Mouse (Mus musculus): ENCODE measurements around the gene Stard7. TPM values are rescaled to one million over a fixed set of nuclear protein-coding genes. Genes with fewer than 3 reads are reported as not detected.

Gene Stard7
- polyA plus RNA-seq, 1 experiment from 2014 or later = 89.2 TPM

GRCm38 (mm10) chr2:127332807-127333570, 63.0 kb downstream of the Stard7 start:
- Histone ChIP-seq H3K9me3 (no peaks in the 10 kb centered on the region), H3K4me3 (no peak overlapping the region), H3K36me3 (no peaks in the 10 kb centered on the region), H3K27ac (replicated peaks) (no peak overlapping the region), H3K4me1 (peaks cover 13% of the 10 kb centered on the region), H3K4me2 (replicated peaks) (no peak overlapping the region), H3K27me3 (peaks cover 50% of the 10 kb centered on the region), H3K9ac (replicated peaks) (no peak overlapping the region)
- ATAC-seq (ENCODE audit: low FRiP score, low read depth) = no peak
- 79% methylated on average over 14 of the region's 14 CpGs for WGBS

GRCm38 (mm10) chr2:127333945-127334603, 64.1 kb downstream of the Stard7 start:
- H3K4me3 ChIP-seq = no peak overlapping the region
- no peak for ATAC-seq (ENCODE audit: low FRiP score, low read depth)
- H3K4me2 ChIP-seq (replicated peaks) = no peak overlapping the region
- 76% methylated on average over 5 of the region's 5 CpGs for WGBS
- H3K36me3 ChIP-seq = no peaks in the 10 kb centered on the region
- peaks cover 51% of the 10 kb centered on the region for H3K27me3 ChIP-seq
- no peak overlapping the region for H3K9ac ChIP-seq (replicated peaks)
- no peak overlapping the region for H3K27ac ChIP-seq (replicated peaks)
- no peaks in the 10 kb centered on the region for H3K9me3 ChIP-seq
- H3K4me1 ChIP-seq = peaks cover 13% of the 10 kb centered on the region

DNA sequence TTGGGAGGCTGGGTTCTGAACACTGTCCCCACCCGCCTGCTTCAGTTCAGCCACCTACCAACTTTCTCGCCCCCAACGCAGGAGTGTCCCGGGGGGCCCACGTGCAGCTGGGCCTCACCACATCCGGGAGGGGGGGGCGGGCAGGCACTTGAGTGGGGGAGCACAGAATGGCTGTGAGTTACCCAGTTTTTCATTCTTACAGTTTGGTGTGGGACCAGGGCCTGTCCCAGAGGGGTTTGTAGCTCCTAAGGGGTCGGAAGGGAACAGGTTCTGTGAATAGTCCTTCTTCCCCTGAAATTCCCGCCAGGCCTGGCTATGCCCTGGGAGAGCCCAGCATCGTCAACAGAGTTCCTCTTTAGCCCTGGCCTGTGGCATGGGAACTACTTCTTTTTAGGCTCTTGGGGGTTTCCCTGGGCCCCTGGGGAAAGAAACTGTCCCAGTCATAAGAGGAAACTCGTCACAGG, 65.1 kb downstream of the Stard7 start:
- H3K4me2 ChIP-seq (replicated peaks) = no peak overlapping the region

GRCm38 (mm10) chr2:127335767-127336496, 65.9 kb downstream of the Stard7 start, which contains the start of gene Dusp2:
TSS of gene Dusp2 (plus strand) at chr2:127336159.
- under 1% methylated on average over 76 of the region's 76 CpGs for WGBS

More for the DNA sequence above, 65.1 kb downstream of the Stard7 start:
- Histone ChIP-seq H3K9me3 (no peaks in the 10 kb centered on the region), H3K4me1 (peaks cover 13% of the 10 kb centered on the region), H3K27me3 (peaks cover 51% of the 10 kb centered on the region), H3K36me3 (no peaks in the 10 kb centered on the region), H3K4me3 (no peak overlapping the region), H3K27ac (replicated peaks) (no peak overlapping the region), H3K9ac (replicated peaks) (no peak overlapping the region)
- no peak for ATAC-seq (ENCODE audit: low FRiP score, low read depth)
- WGBS = 53% methylated on average over 11 of the region's 11 CpGs

DNA sequence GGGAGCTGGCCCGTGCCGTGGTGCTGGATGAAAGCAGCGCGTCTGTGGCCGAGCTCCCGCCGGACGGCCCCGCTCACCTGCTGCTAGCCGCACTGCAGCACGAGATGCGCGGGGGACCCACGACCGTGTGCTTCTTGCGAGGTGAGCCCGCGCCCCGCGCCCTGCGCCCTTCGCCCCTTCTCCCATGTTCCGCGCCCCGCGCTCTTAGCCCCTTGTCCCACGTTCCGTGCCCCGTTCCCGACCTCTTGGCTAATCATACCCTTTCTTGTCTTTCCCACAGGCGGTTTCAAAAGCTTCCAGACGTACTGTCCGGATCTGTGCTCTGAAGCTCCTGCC, 66.4 kb downstream of the Stard7 start:
- WGBS = 4% methylated on average over 33 of the region's 33 CpGs
- no peak for ATAC-seq (ENCODE audit: low FRiP score, low read depth)
- Histone ChIP-seq H3K9me3 (no peaks in the 10 kb centered on the region), H3K36me3 (no peaks in the 10 kb centered on the region), H3K4me1 (peaks cover 13% of the 10 kb centered on the region), H3K4me2 (replicated peaks) (peak overlapping the region; percentile 86), H3K4me3 (peak overlapping the region; percentile 51), H3K9ac (replicated peaks) (peak overlapping the region; percentile 51), H3K27me3 (peaks cover 51% of the 10 kb centered on the region), H3K27ac (replicated peaks) (no peak overlapping the region)

More at GRCm38 (mm10) chr2:127335767-127336496, 65.9 kb downstream of the Stard7 start, which contains the start of gene Dusp2:
- H3K27me3 ChIP-seq = peaks cover 51% of the 10 kb centered on the region
- peaks cover 13% of the 10 kb centered on the region for H3K4me1 ChIP-seq
- H3K36me3 ChIP-seq = no peaks in the 10 kb centered on the region
- H3K9me3 ChIP-seq = no peaks in the 10 kb centered on the region
- H3K4me2 ChIP-seq (replicated peaks) = peak within 1 kb of the TSS; percentile 86
- H3K4me3 ChIP-seq = peak within 1 kb of the TSS; percentile 51
- H3K27ac ChIP-seq (replicated peaks) = no peak within 1 kb of the TSS
- peak within 1 kb of the TSS; percentile 51 for H3K9ac ChIP-seq (replicated peaks)
- ATAC-seq (ENCODE audit: low FRiP score, low read depth) = peak; percentile 77

- Histone ChIP-seq H3K9me3 (no peaks in the 10 kb centered on the region), H3K27ac (replicated peaks) (no peak overlapping the region), H3K4me1 (peaks cover 13% of the 10 kb centered on the region), H3K4me3 (peak overlapping the region; percentile 51), H3K4me2 (replicated peaks) (peak overlapping the region; percentile 86), H3K9ac (replicated peaks) (no peak overlapping the region), H3K36me3 (no peaks in the 10 kb centered on the region), H3K27me3 (peaks cover 51% of the 10 kb centered on the region)
- ATAC-seq (ENCODE audit: low FRiP score, low read depth) = no peak
- WGBS = 46% methylated on average over 5 of the region's 5 CpGs
Observed at GRCm38 (mm10) chr2:127336885-127337284, 66.9 kb downstream of the Stard7 start.

DNA sequence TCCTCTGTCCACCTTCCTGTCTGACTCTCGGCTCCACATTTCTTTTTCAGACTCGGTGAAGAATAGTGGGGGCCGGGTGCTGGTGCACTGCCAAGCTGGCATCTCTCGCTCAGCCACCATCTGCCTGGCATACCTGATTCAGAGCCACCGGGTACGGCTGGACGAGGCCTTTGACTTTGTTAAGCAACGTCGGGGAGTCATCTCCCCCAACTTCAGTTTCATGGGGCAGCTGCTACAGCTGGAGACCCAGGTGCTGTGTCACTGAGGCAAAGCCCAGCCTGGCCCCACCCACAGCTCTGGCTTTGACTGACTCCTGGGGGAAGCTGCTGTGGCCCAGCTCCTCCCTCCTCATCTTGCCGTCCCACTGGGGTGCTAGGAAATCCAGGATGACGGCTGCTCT, 67.5 kb downstream of the Stard7 start:
- no peaks in the 10 kb centered on the region for H3K9me3 ChIP-seq
- no peak overlapping the region for H3K9ac ChIP-seq (replicated peaks)
- H3K4me2 ChIP-seq (replicated peaks) = no peak overlapping the region
- WGBS = 74% methylated on average over 11 of the region's 11 CpGs
- H3K4me3 ChIP-seq = no peak overlapping the region
- no peak overlapping the region for H3K27ac ChIP-seq (replicated peaks)
- H3K4me1 ChIP-seq = peaks cover 13% of the 10 kb centered on the region
- H3K36me3 ChIP-seq = no peaks in the 10 kb centered on the region
- ATAC-seq (ENCODE audit: low FRiP score, low read depth) = no peak
- H3K27me3 ChIP-seq = peaks cover 51% of the 10 kb centered on the region

DNA sequence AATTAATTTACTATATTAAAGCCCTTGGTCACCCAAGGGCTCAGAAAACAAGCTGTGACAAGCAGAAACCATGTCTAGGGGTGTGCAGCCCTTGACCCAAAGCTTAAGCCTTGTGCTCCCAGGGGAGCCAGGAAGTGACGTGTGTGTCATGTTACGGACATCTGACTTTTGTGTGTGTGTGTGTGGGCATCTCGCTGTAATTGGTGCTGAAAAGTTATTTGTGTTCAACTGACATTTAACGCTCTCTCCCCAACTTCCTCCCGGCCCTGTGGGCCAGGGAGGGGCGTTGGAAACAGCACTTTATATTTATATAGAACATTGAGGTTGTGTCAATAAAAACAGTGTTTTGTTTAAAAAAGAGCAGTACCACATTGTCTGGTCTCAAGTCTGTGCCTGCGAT, 68.0 kb downstream of the Stard7 start:
- Histone ChIP-seq H3K36me3 (no peaks in the 10 kb centered on the region), H3K4me2 (replicated peaks) (no peak overlapping the region), H3K27ac (replicated peaks) (no peak overlapping the region), H3K9ac (replicated peaks) (no peak overlapping the region), H3K27me3 (peaks cover 47% of the 10 kb centered on the region), H3K4me1 (peaks cover 13% of the 10 kb centered on the region), H3K4me3 (no peak overlapping the region), H3K9me3 (no peaks in the 10 kb centered on the region)
- no peak for ATAC-seq (ENCODE audit: low FRiP score, low read depth)
- WGBS = 67% methylated on average over 7 of the region's 7 CpGs

DNA sequence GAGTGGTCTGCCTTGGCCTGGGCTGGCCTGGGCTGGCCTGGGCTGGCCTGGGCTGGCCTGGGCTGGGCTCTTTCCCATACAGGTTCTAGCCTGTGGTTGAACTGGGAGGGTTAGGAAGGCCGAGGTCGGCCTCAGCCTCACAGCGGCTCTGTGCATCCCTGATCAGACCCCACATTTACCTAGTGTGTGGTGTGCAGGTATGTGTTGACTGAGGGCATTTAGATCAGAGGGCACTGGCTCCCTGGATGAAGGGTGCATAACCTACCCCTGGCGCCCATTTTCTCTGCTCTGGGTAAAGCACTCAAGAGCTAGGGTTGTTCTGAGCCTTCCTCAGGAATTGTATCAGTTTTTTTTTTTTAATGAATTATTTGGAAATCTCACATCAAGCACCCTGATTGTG, 68.4 kb downstream of the Stard7 start, which contains the start of gene Astl:
Gene Astl, plus strand, starts transcription at position 224 of the 400 bp plus-strand sequence.
- Histone ChIP-seq H3K4me3 (no peak within 1 kb of the TSS), H3K4me2 (replicated peaks) (no peak within 1 kb of the TSS), H3K9me3 (no peaks in the 10 kb centered on the region), H3K4me1 (peaks cover 13% of the 10 kb centered on the region), H3K27ac (replicated peaks) (no peak within 1 kb of the TSS), H3K27me3 (peaks cover 43% of the 10 kb centered on the region), H3K9ac (replicated peaks) (no peak within 1 kb of the TSS), H3K36me3 (no peaks in the 10 kb centered on the region)
- ATAC-seq (ENCODE audit: low FRiP score, low read depth) = no peak
- WGBS = 87% methylated on average over 4 of the region's 4 CpGs

GRCm38 (mm10) chr2:127338833-127339232, 68.8 kb downstream of the Stard7 start:
- peaks cover 42% of the 10 kb centered on the region for H3K27me3 ChIP-seq
- 69% methylated on average over 4 of the region's 4 CpGs for WGBS
- H3K9ac ChIP-seq (replicated peaks) = no peak overlapping the region
- no peak overlapping the region for H3K4me2 ChIP-seq (replicated peaks)
- H3K27ac ChIP-seq (replicated peaks) = no peak overlapping the region
- ATAC-seq (ENCODE audit: low FRiP score, low read depth) = no peak
- no peaks in the 10 kb centered on the region for H3K9me3 ChIP-seq
- no peaks in the 10 kb centered on the region for H3K36me3 ChIP-seq
- H3K4me1 ChIP-seq = peaks cover 13% of the 10 kb centered on the region
- no peak overlapping the region for H3K4me3 ChIP-seq

DNA sequence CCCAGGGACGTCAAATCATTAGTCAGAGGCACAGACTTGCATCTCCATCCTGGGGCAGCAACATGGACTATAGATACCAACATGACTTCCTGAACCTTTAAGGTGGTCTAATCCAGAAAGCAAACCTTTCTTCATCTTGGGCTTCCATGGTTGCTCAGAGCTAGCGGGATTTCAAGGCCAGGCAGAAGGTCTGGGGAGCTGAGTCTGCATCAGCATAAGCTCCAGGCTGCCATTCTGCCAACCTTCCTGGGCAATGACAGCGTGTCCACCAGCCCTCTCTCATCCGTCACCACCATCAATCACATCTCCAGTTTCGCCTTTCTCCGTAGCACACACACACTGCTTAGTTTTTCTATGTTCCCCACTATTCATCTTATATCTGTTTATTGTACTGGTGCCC, 69.2 kb downstream of the Stard7 start:
- no peaks in the 10 kb centered on the region for H3K9me3 ChIP-seq
- peaks cover 13% of the 10 kb centered on the region for H3K4me1 ChIP-seq
- ATAC-seq (ENCODE audit: low FRiP score, low read depth) = no peak
- H3K27me3 ChIP-seq = peaks cover 38% of the 10 kb centered on the region
- H3K36me3 ChIP-seq = no peaks in the 10 kb centered on the region
- no peak overlapping the region for H3K9ac ChIP-seq (replicated peaks)
- 80% methylated on average over 6 of the region's 6 CpGs for WGBS
- no peak overlapping the region for H3K4me3 ChIP-seq
- no peak overlapping the region for H3K27ac ChIP-seq (replicated peaks)
- no peak overlapping the region for H3K4me2 ChIP-seq (replicated peaks)

DNA sequence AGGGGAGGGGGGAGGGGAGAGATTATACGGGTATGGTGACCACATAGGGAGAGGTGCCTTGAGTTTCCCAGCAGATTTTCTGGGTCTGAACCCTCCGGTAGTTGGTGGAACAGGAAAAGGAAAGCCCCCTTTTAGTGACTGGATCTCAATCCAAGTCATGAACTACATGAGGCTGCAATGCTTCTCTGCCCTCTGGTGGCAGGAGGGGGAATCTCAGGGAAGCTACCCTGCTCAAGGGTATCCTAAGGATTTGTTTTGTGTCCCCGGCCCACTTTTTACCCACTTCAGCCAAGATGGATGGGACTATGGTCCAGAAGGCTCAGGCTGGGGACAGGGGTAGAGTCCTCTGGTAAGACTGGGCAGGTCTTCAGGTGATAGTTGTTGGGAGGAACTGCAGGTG, 71.1 kb downstream of the Stard7 start:
- WGBS = 15% methylated on average over 3 of the region's 3 CpGs
- Histone ChIP-seq H3K27ac (replicated peaks) (no peak overlapping the region), H3K4me1 (peaks cover 5% of the 10 kb centered on the region), H3K27me3 (peaks cover 19% of the 10 kb centered on the region), H3K9me3 (no peaks in the 10 kb centered on the region), H3K9ac (replicated peaks) (no peak overlapping the region), H3K36me3 (no peaks in the 10 kb centered on the region), H3K4me2 (replicated peaks) (no peak overlapping the region), H3K4me3 (no peak overlapping the region)
- ATAC-seq (ENCODE audit: low FRiP score, low read depth) = peak; percentile 30; the same call in 1 of the 2 replicates
